Mouse (Mus musculus) adrenal gland, postnatal 14 days (tissue): ENCODE results near the gene Stat1. TPM values are rescaled to one million over a fixed set of nuclear protein-coding genes. Genes with fewer than 3 reads are reported as not detected.

ENCODE experiments used
- DNase-seq: peaks from one replicate; pipeline ENCODE4 v3.0.0; 2021; ENCODE audit warnings: mixed read lengths
- long read RNA-seq, 2 experiments: library from polyadenylated mRNA; stranded (forward); transcript quantifications; one replicate each; pipeline ENCODE4 v2.0.0; 2021
- total RNA-seq: library from RNA; stranded (reverse); gene quantifications from 2 replicates; pipeline ENCODE4 v1.2.3, GENCODE M21; 2021

Stat1 gene
- total RNA-seq, result 56.4 and 56.9 TPM in 2 replicates
- long read RNA-seq, experiment 1, full-length matches to known transcripts, result 18 of 29 reads
- long read RNA-seq, experiment 1, partial matches to known transcripts, result 3 of 29 reads
- long read RNA-seq, experiment 1, other reads (novel, unspliced or antisense), result 8 of 29 reads
- long read RNA-seq, experiment 2, full-length matches to known transcripts, result 21 of 34 reads
- long read RNA-seq, experiment 2, partial matches to known transcripts, result 5 of 34 reads
- long read RNA-seq, experiment 2, other reads (novel, unspliced or antisense), result 8 of 34 reads

DNA sequence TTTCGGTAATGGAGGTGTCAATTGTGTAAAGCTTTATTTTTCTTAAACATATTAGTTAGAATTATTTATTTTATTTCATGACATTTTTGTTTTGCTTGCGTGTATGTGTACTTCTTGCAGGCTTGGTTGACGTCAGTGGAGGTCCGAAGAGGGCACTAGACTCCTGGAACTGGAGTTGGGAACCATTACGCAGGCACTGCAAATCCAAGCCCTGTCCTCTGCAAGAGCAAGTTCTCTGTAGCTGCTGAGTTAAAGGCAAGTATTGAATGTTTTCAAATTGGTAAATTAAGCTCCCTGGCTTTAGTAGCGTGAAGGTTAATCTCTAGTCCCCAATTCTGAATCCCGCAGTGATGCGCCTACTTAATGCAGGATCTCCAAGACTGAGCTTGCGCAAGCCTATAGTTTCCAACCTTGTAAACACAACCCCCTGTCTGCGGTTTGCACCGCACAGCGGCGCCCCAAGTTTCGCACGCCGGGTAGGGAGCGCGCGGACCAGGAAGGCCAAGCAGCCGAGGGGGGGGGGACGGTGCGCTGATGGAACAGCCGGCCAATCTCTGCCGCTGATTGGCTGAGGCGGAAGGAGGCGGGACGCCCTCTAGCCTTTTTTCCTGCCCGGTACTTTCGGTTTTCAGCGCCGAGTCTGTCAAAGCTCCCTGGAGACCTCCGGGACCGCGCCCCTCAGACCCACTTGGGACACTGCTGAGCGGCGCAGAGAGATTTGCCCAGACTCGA lies at the start of gene Stat1:
Gene Stat1, plus strand, starts transcription at position 581 of the 732 bp plus-strand sequence.
- DNase-seq, result peak; percentile 94

DNA sequence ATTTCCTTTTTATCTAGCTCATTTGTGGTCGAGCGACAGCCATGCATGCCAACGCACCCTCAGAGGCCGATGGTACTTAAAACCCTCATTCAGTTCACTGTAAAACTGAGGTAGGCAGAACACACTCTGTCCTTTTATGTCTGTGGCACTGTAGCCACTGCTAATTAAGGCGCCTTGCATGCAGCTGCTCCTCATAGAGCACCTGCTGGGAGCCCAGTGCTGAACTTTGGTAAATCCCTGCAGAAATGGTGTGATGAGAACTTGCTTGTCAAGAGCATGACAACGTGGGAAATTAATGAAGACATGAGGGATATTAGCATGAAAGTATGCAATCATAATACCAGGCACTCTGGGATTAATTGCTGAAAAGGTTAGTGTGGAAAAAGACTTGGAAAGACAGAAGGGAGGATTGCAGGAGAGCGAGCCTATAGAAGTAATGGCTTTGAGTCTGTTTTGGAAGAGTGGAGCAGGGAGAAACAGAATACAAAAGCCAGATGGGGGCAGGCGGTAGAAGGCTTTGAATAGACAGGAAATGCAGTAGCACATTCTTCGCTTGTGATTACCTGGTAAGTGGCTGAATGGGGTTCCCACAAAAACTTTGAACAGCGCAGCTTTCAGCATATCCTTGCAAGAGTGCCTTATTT lies 39.4 kb upstream of the Stat1 start:
- DNase-seq, result no peak

DNA sequence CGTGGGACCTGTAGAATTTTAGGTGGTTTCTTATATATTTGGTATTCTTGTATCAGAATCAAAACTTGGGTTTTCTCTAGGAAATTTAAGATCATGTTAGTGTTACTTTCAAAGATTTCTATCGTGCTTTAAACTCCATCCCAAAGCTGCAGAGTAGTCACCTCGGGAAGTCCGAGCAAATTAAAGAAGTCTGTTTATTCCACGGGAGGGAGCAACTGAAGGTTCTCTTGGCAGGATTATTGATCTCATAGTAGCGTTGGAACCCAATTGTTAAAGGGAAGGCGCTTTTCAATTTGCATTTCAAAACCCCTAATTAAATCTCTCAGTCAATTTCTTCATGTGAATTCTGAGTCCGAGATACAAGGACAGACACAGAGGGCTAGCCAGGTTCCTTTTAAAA lies 38.9 kb upstream of the Stat1 start:
- DNase-seq, result no peak

DNA sequence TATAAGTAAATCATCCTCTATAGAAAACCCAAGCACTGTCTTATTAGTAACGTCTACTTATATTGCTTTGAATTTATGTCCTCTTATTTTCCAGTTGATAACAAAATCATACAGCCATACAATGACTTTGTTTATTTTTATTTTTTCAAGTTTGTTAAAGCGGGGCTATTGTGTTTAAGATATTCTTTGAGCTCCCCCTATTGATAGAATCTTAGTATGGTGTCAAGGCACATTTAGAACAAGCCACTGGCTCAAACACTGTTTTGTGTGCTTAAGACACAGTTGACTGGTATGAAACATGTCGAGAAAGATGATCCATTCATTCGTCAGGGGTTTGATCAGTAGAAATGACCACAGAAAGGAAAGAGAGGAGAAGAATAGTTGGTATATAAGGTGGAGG lies 33.0 kb upstream of the Stat1 start:
- no peak for DNase-seq

DNA sequence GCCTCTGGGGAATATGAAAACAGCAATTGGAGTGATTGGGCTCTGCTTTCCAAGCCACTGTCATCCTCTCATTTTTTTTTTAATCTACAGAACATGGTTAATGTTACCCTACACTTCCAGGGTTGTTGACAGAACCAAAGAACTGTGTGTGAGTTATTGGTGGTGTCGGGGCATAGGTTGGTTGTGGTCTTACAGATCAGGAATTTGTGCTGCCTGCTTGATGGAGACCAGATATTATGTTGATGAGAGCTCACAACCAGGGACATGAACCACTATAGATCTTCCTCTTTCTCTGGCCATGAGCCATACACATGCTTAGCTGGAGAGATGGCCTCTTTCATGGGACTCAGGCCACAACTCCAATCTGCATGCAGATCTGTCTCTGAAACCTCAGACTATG lies 32.1 kb upstream of the Stat1 start:
- no peak for DNase-seq

DNA sequence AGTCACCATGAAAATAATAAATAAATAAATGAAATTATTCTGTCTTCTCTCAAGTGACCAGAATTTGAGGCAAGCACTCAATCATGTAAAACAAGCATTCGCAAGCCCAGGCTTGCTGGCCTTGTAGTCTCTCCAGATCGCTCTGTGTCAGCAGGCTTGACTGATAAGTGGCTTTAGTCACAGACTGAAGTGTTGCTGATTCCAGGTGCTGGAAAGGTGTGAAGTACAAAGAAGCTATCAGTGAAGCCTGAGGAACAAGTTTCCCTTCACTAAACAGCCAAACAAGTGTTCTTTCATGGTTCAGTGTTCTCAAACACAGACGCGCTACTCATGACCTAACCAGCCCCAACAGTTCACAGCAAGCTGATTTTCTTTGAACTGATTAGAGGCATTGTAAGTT lies 30.6 kb upstream of the Stat1 start:
- no peak for DNase-seq

DNA sequence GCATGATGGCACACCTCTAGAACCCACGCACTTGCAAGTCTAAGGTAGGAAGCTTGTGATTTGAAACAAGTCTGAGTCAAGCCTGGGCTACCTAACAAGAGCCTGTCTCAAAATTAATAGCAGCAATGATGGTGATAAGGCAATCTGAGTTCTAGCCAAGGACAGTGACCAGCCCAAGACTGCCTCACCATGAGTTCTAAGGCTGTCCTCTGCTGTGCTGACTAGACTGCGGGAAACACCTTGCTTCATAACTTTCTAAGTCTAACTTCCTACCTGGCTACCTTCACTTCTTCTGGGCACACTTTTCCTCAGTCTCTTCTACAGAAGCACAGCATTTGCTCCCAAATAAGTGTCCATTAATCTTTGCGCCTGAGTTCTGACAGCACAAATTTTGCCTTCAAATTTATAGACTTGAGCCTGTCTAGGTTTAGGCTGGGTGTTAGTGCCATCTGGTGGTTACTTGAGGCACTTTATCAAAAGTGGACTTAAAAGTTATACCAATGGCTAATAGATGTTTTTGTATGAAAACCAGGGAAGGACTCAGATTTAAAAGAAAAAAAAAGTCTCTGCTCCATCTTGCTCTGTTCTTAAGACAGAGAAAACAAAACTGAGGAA lies 20.5 kb upstream of the Stat1 start:
- peak; percentile 55 for DNase-seq

DNA sequence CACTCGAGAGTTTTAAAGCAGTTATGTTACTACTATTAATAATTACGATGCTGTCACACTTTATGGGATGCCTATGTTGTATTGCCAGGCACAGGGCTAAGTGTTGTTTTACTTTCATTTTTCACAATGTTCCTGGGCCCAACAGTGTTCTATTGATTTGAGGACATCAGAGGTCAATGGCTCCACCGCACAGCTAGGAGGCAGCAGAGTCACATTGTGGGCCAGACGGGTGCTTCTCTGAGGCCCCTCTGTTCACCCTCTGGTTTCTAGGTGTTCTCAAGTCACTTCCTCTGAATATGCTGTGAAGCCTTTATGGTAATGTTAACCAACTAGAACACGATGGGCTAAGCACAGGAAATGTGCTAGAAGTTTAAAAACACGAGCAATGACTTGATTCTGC lies 18.7 kb upstream of the Stat1 start:
- peak; percentile 56 for DNase-seq

DNA sequence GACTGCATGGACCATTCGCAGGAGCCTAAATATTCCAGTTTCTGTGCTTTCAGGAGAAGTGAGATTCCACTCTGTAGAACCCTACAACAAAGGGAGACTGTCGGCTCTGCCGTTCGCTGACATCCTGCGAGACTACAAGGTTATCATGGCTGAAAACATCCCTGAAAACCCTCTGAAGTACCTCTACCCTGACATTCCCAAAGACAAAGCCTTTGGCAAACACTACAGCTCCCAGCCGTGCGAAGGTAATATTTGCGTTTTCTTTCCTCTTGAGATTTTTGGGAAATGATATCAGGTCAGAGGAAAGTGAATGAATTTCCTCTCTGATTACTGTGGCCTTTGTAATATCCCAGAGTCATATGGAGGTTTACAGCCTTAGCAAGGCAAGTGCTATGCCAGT lies 16.4 kb upstream of the Stat1 start:
- no peak for DNase-seq

DNA sequence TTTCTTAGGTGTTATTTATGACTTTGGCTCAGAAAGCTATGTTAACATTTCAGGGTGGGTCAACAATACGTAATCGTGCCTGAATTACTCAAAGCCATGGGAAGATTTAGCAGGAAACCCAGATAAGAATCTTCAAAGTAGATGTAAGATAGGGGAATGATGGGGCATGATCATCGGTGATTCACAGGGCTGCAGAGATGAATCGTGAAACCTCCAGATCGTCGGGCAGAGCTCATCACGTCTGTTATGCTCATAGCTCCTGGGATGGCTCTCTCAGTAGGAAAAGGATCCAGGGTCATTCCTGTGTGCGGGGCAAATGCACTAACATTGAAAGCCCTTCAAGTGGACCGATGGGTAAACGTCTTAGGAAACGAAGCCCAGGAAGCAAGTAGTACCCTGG lies 12.0 kb upstream of the Stat1 start:
- peak; percentile 32 for DNase-seq

DNA sequence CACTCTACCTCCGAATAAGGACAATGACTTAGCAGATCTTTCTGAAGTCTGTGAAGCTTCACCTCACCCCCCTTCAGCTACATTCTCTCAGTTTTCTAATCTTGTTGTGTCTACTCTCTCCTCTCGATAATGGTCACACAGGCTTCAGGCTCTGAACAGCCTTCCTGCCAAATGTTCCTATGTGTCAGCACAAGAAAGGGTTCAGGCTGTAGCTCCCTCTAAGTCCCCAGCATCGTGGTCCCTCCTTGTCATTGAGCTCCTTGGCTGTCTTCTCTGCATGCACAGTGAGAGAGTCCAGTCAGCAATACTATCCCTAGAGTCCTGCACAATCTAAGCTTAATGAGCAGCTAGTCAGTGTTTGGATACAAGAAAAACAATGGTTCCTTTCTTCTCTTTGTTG lies 8.0 kb upstream of the Stat1 start:
- no peak for DNase-seq

DNA sequence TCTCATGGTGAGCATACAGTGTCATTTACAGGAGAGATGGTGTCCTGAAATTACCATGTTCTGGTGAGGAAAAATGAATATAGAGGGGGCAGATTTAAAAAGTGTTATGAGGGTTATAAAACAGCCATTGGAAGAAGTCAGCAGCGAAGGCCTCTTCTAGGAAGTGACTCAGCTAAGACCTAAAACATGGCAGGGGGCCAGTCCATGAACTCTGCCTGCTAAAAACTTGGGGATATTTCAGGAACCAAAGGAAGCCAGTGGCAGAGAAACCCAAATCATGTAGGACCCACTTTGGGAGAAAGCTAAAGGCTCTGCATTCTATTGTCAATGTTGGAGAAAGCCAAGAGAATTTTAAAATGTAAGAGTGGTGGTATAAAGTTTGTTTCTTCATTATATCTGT lies 6.9 kb upstream of the Stat1 start:
- peak; percentile 71 for DNase-seq

DNA sequence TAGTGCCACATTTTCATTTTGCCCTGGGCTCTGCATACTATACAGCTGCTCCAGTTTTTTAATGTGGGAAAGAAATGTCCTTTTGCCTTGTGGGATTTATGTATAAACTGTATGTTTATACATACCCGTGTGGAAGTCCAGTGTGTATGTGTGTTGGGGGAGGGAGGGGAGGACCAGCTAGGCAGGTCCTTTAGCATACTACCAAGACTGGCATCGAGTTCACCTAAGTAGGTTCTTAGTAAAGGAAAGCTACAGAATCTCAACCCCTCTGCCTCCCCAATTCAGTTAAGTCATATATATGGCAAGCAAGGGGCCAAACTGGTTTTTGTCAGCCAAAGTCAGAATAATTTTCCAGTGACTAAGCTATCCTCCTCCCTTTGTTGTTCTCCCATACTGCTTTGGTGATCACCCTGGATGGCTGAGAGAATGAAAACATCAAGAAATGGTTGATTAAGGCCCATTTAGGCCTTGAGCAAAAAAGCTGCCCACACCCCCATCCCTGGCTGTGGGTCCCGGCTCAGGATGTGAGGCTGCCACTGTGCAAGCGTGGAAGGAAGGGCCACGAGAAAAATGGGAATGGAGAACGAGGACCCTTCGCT lies 6.1 kb upstream of the Stat1 start:
- DNase-seq, result no peak

DNA sequence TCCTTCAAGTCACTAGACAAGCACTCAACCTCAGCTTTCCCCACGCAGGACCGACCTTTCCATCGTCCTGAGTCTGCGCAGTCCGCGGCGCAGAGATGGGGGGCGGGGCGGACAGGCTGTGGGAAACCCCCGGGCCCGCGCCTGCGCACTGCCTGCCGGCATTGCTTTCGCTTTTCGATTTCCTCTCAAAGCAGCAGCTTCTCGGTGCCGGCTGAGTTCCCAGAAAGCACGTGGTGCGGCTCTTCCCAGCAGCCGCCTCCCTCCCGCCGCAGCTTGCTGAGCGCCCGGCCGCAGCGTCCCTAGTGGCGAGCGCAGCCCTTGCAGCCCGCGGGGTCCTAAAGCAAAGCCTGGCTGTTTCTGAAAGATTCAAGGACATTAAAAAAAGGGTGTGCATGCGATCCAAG lies 5.6 kb upstream of the Stat1 start:
- peak; percentile 100 for DNase-seq

DNA sequence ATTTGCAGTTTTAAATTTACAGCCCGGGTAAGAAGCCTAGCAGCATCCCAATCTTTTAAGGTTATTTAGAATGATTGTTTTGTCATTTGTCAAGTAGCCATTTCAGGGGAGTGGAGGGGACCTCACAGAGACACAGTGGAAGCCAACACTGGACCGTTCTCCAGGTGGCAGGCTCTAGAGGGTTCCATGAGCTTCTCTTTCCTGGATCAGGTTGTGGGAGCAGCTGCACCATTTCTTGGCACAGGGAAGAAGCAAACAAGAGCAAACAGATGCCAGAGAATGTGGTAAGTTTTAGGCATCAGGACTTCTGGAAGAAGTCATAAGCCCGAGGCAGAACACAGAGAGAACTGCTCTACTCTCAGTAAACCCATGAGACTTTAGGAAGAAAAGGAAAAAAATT lies 2.8 kb upstream of the Stat1 start:
- no peak for DNase-seq

DNA sequence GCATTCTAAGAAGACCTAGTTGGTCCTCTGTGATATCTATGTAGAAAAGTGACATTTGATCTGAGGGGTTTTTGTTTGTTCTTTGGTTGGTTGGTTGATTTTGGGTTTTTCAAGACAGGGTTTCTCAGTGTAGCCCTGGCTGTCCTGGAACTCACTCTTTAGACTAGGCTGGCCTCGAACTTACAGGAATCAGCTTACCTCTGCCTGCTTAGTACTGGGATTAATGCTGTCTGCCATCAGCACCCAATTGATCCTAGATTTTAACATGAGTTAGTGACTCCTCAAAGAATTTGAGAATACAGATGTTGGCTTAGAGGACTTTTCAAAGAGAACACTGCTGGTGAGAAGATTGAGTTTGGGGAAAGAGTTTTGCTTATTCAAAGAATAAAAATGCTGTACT lies 1.5 kb upstream of the Stat1 start:
- DNase-seq, result no peak

DNA sequence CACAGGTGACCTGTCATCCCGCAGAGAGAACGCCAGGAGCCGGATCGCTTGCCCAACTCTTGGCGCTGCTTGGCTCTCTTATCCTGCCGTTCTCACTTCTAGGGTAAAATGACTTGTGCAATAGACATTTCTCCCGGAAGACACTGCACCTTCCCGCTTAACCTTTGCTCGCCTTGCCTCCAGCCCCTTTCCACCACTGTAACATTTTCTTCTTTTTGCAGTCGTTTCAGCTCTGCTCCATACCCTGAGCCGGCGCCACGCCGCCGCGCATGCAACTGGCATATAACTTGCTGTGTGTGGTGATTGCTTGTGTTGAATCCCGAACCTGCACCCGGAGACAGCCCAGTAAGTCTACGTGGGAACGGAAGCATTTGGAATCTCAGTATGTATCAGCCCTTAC lies 451 bp downstream of the Stat1 start:
- DNase-seq, result no peak

DNA sequence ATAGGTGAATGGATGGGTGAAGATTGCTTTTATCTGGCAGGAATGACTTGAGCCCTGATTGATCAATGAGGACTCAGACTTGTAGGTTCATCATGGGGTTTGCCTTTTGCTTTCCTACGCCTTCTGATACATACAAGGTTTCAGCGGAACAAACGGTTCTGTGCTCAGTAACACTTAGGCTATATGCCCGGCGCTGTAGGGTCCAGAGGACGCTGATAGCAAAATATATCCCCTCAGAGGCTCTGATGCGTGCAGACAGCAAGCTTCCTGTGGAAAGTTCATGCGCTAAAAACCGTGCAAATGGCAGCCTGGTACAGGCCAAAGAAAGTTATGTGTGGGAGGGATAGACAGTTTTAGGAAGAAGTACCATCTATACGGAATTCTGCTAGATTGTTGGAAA lies 951 bp downstream of the Stat1 start:
- DNase-seq, result no peak

DNA sequence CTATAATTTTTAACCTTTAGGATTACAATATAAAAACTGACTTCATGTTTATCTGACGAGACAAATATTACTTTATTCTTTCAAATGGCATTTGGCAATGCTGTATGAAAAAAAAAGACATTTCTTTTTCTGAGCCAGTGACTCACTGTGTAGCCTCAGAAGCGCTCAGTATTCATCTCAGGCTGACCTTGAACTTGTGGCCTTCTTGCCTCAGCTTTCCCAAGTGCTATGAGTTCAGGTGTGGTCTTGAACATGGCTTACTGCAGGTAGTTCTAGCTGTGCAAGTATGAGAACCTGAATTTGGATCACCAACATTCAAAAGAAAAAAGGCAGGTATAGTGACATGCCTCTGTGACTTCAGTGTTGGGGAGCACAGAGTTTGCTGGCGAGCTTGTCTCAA lies 1.8 kb downstream of the Stat1 start:
- DNase-seq, result no peak

DNA sequence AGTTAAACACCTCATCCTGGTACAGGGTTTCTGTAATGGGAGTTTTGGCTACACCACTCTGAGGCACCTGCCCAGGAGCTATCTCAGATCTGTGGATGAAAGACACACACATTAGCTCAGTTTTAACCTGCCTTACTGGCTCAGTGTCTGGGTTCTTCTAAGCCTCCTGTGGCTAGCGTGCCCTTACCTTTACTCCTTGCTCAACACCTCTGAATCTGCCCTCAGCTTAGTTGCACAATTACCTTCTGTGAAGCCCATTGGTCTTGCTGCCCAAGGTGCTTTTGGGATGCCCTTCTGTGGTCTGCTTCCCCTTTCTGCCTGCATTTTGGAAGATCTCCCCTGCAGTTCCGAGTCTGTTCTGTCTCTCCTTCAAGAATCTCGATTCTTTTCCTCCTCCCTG lies 5.6 kb downstream of the Stat1 start:
- no peak for DNase-seq

DNA sequence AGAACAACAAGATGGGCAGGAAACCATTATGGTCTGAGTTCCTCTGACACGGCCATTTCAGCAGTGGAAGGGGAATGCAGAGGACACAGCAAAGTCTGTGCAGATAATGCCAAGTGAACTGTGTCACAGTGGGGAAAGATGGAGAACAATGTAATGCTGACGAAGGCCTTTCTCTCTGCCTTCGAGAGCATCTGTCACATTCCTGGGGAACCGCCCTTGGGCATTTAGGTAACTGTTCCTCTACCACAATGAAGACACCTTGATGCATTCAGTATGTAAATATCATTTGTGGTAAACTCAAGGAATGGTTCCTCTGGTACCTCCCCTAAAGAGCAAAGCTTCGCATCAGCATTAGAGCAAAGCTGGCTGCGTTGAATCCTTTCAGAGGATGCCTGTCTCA lies 8.1 kb downstream of the Stat1 start:
- DNase-seq, result no peak

DNA sequence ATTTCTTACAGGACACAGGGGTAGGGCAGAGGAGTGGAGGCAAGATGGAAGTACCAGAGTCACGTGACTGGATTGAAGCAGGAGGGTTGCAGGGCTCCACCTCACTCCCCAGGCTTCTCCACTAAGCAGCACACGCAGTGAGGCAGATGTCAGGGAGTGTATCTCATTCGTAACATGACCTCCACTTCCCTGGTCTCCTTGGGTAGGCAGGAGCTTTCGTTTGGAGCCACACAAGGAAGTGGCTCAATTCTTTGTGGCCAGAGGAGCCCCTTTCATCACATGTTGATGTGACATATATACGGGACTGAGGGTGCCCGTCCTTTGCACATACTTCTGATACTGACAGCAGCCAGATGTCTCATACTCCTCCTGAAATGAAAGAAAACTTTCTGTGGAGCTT lies 10.6 kb downstream of the Stat1 start:
- no peak for DNase-seq
